17 mouse cellular contexts compared by ENCODE assay signal in the genomic region with DNA sequence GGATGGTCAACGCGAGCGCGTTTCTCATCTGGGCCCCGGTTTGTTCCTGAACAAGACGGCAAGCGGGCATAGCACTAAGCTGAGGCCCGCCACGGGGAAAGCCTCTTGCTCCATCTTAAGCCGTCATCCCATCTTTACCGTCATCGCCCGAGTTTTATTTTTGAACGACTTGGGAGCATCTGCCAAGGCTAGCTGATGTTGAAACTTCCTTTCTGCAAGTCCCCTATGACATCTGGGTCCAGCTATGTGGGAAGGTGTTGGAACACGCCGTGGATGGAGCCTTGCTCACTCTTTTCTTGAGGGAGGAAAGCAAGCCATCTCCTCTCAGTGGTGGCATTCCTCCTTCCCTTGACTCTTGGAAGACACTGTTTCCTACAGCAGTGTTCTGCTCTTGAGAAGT.
A peak's percentile ranks its signal among the peaks of the same experiment; 100 is the strongest.
DNase-seq lines count a peak whose midpoint lies in the region; ATAC-seq and TF ChIP-seq lines count a peak whose summit lies in the region.
"Had no signal": no experiment of that assay in that cellular context is flagged by ENCODE, and none has a peak within 500 bp of the region (broad histone marks: within the 10 kb centered on the region; RNA-seq: fewer than 3 reads in every experiment).

No protein-coding gene starts in this region.

- no peak for TF ChIP-seq EP300 in lung, postnatal 0 days (IDR thresholded peaks at IDR 0.05)

- no peak for DNase-seq in frontal cortex, adult 2 months (ENCODE audit: extremely low spot score in 1 of 2, low spot score in 1 of 2)
- DNase-seq in 416B (ENCODE audit: low read depth) = peak; percentile 70
- DNase-seq in gastrocnemius, postnatal 25 days = peak; percentile 54
- peak; percentile 87 for DNase-seq in lung, postnatal 0 days (ENCODE audit: low spot score)
- no peak for DNase-seq in left cerebral cortex, postnatal 10 days (ENCODE audit: extremely low spot score in 1 of 2, low spot score in 2 of 2)
- DNase-seq in kidney, postnatal 14 days = no peak
- DNase-seq: cerebellum, adult 8-10 months; embryo, embryonic 11 days; retina, postnatal 1 day had no signal

- peak overlapping the region; percentile 55; the same call in 1 of the 2 replicates for H3K27ac ChIP-seq in lung, postnatal 0 days (ENCODE audit: low read length)
- H3K27ac ChIP-seq: hindbrain, embryonic 12.5 days; left cerebral cortex, adult 2 months; liver, embryonic 12.5 days; midbrain, embryonic 12.5 days had no signal

- H3K36me3 ChIP-seq in lung, postnatal 0 days (ENCODE audit: insufficient read depth, low read length) = no peaks in the 10 kb centered on the region
- H3K36me3 ChIP-seq: hindbrain, embryonic 12.5 days; liver, embryonic 12.5 days; midbrain, embryonic 12.5 days had no signal

- TF ChIP-seq CTCF in lung, postnatal 0 days (IDR thresholded peaks at IDR 0.05) = no peak

- ATAC-seq in frontal cortex, adult (ENCODE audit: low TSS enrichment) = peak; percentile 54
- ATAC-seq in lung, postnatal 0 days = peak; percentile 71
- ATAC-seq in activated CD4-positive, CD25-positive, alpha-beta regulatory T cell, adult 4 months = no peak
- ATAC-seq: intestine, postnatal 0 days; liver, embryonic 12.5 days had no signal

- intact Hi-C loops in left cerebral cortex, postnatal 10 days (cut with DNase I) = loop anchor here (5.0 kb wide), 1 partner anchor 167 kb away; no protein-coding TSS in a partner anchor

- WGBS in lung, postnatal 0 days = 55% methylated on average over 16 of the region's 16 CpGs

- H3K27me3 ChIP-seq in lung, postnatal 0 days (replicated peaks; ENCODE audit: insufficient read depth, low read length) = no peaks in the 10 kb centered on the region
- H3K27me3 ChIP-seq: hindbrain, embryonic 12.5 days; liver, embryonic 12.5 days; midbrain, embryonic 12.5 days had no signal

- H3K4me3 ChIP-seq in lung, postnatal 0 days (ENCODE audit: low read depth, low read length) = no peak overlapping the region
- H3K4me3 ChIP-seq: erythroblast, embryonic 14.5 days; hindbrain, embryonic 12.5 days; left cerebral cortex, adult 2 months; liver, embryonic 12.5 days; midbrain, embryonic 12.5 days had no signal

- no peaks in the 10 kb centered on the region for H3K9me3 ChIP-seq in lung, postnatal 0 days (ENCODE audit: low read length)
- H3K9me3 ChIP-seq: hindbrain, embryonic 12.5 days; liver, embryonic 12.5 days; midbrain, embryonic 12.5 days had no signal

- no peak overlapping the region for H3K9ac ChIP-seq in lung, postnatal 0 days (replicated peaks; ENCODE audit: low read depth)
- H3K9ac ChIP-seq: hindbrain, embryonic 12.5 days; liver, embryonic 12.5 days; midbrain, embryonic 12.5 days had no signal

- H3K4me2 ChIP-seq in lung, postnatal 0 days (replicated peaks; ENCODE audit: low read depth, low read length) = no peak overlapping the region; the same call in 1 of the 2 replicates
- H3K4me2 ChIP-seq: hindbrain, embryonic 12.5 days; liver, embryonic 12.5 days; midbrain, embryonic 12.5 days had no signal

- H3K4me1 ChIP-seq in lung, postnatal 0 days (ENCODE audit: insufficient read depth, low read depth, low read length) = peaks cover 24% of the 10 kb centered on the region; the same call in 1 of the 2 replicates

Comparison
In these comparisons a context has a peak if more than half of its experiments do, and no peak if none do; other contexts are left out.
1. DNase-seq: peak in 416B (single experiment), gastrocnemius, postnatal 25 days (single experiment) and lung, postnatal 0 days (single experiment); none in frontal cortex, adult 2 months (0 of 2), left cerebral cortex, postnatal 10 days (0 of 2) and kidney, postnatal 14 days (single experiment).